Mouse (Mus musculus) inflammation-experienced regulatory T-cells, adult 6 months (primary cell): ENCODE measurements around the gene Gm10799. TPM values are rescaled to one million over a fixed set of nuclear protein-coding genes. Genes with fewer than 3 reads are reported as not detected.

ENCODE experiments used
- polyA plus RNA-seq, 3 experiments: library from polyadenylated mRNA; unstranded; fragments of 100-300 nt; shearing (Covaris generic); gene quantifications; one replicate each; pipeline ENCODE4 v1.2.1; 2017

The Gm10799 gene
- polyA plus RNA-seq, 3 experiments from 2014 or later, result not detected

Other genes starting within 250 kb of the Gm10799 start
- gene Lmo2, start 110.6 kb downstream of the Gm10799 start, polyA plus RNA-seq, result under 1 TPM; 0.38 to 0.92 (median 0.42) TPM
- 10 to 100 TPM; 32.6 to 50.3 (median 40.2) TPM for gene Fbxo3, start 40.8 kb downstream of the Gm10799 start, polyA plus RNA-seq
- gene 4931422A03Rik, start 40.2 kb downstream of the Gm10799 start, polyA plus RNA-seq, result 1 to 10 TPM in 1 of 3 experiments, under 1 TPM in 2; 0.52 to 1.2 (median 0.78) TPM
- gene Gm10912, start 2.7 kb downstream of the Gm10799 start, polyA plus RNA-seq, result under 1 TPM in 2 of 3 experiments, not detected in 1; 0.47 to 0.50 TPM
- gene Cd59b, start 1.3 kb upstream of the Gm10799 start, polyA plus RNA-seq, result not detected
- gene Cd59a, start 27.3 kb upstream of the Gm10799 start, polyA plus RNA-seq, result under 1 TPM in 1 of 3 experiments, not detected in 2; 0.38 TPM
- gene A930018P22Rik, start 54.2 kb upstream of the Gm10799 start, polyA plus RNA-seq, result not detected